Mouse (Mus musculus): ENCODE results near the gene Eln.

DNA sequence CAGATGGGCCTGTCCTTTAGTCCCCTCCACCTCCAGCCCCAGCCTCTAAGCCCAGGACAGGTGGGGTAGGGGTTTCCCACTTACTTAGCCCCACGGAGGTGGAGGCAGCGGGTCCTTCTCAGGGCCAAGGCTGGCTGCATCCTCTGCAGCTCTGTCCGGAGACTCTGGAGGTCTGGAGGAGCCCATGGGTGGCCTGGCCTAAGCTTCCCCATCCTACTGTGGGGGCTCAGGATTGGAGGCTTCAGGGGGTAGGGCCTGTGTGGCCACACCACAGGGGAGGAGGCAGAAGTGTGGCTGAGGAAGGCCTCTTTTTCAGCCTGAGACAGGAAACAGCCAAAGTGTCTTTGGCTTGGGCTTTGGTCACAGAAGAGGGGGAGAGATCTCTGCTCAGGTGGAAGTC is 69.1 kb downstream of the Eln start:
- TF ChIP-seq EP300 (IDR thresholded peaks at IDR 0.05; ENCODE audit: low read length) (no peak), POLR2A (IDR thresholded peaks at IDR 0.05; ENCODE audit: low read depth, low read length) (peak; percentile 46; the same call in 1 of the 2 replicates), CTCF (conservative IDR thresholded peaks at IDR 0.05 in 1 of 2, IDR thresholded peaks at IDR 0.05 in 1 of 2; ENCODE audit: low read depth in 2 of 2, low read length in 2 of 2) (no peak), USF1 (IDR thresholded peaks at IDR 0.05; ENCODE audit: low read depth, low read length) (no peak), RAD21 (IDR thresholded peaks at IDR 0.05; ENCODE audit: low read depth, low read length) (no peak), CHD1 (IDR thresholded peaks at IDR 0.05; ENCODE audit: low read depth, low read length) (no peak), MAX (IDR thresholded peaks at IDR 0.05; ENCODE audit: low read length) (no peak)

All from CH12.LX (cell line).